Mouse (Mus musculus) kidney, postnatal 10 days (tissue): ENCODE data around the gene Arl6.

Experiments
- DNase-seq: peaks from one replicate; pipeline ENCODE4 v3.0.0; 2021; ENCODE audit warnings: mixed read lengths

Gene Arl6

GRCm38 (mm10) chr16:59586276-59586675, 52.9 kb downstream of the Arl6 start:
- DNase-seq: peak; percentile 29

- no peak for DNase-seq
Observed at GRCm38 (mm10) chr16:59585706-59586244, 53.4 kb downstream of the Arl6 start.

GRCm38 (mm10) chr16:59583515-59583914, 55.7 kb downstream of the Arl6 start:
- no peak for DNase-seq

- DNase-seq: no peak
Observed at GRCm38 (mm10) chr16:59579237-59579636, 60.0 kb downstream of the Arl6 start.

- no peak for DNase-seq
Observed at GRCm38 (mm10) chr16:59573961-59574360, 65.2 kb downstream of the Arl6 start.

- no peak for DNase-seq
Observed at GRCm38 (mm10) chr16:59572685-59573084, 66.5 kb downstream of the Arl6 start.

GRCm38 (mm10) chr16:59570807-59571206, 68.4 kb downstream of the Arl6 start:
- no peak for DNase-seq

- no peak for DNase-seq
Observed at GRCm38 (mm10) chr16:59569837-59570236, 69.4 kb downstream of the Arl6 start.

GRCm38 (mm10) chr16:59567721-59568381, 71.3 kb downstream of the Arl6 start:
- peak; percentile 23 for DNase-seq

GRCm38 (mm10) chr16:59566437-59566836, 72.8 kb downstream of the Arl6 start:
- no peak for DNase-seq

- no peak for DNase-seq
Observed at GRCm38 (mm10) chr16:59565631-59566030, 73.6 kb downstream of the Arl6 start.

GRCm38 (mm10) chr16:59564025-59564424, 75.2 kb downstream of the Arl6 start:
- DNase-seq: no peak
